Mouse (Mus musculus) brain, embryonic 14.5 days (tissue): ENCODE data around the gene BC067074.

Experiments used
- CTCF ChIP-seq: fragments of 200-500 bp; IDR thresholded peaks from 2 replicates; pipeline ENCODE4 v1.5.1; 2012; ENCODE audit warnings: inconsistent platforms, mild to moderate bottlenecking, moderate library complexity, borderline replicate concordance; ENCODE audit not compliant: insufficient read depth, insufficient read length; ENCODE audit errors: extremely low read depth
- POLR2A ChIP-seq: fragments of 200-500 bp; IDR thresholded peaks from 2 replicates; pipeline ENCODE4 v1.6.1; 2012; ENCODE audit warnings: mild to moderate bottlenecking, inconsistent platforms, borderline replicate concordance; ENCODE audit not compliant: poor library complexity, insufficient read depth, insufficient read length, severe bottlenecking; ENCODE audit errors: extremely low read depth

DNA sequence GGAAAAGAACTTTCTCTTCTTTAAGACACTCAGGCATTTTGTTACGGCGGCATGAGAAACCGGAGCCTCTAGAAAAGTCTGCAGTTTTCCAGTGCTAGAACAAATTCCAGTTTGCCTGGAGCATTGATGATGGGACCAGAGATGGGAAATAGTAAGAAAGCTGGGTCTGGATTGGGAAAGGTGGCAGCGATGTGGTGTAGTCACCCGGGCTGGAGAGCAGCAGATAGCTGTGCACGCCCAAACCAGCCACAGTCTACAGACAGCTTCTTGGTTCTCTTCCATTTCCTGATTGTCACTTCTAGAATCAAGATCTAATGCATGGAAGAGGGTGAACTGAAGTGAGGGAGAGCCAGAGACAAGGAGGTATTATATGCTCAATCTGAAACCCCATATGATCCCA lies 100.4 kb downstream of the BC067074 start:
- TF ChIP-seq CTCF (no peak), POLR2A (no peak)
